Mouse (Mus musculus): ENCODE measurements around the gene Gm3893.
"Not testable (repeated sequence)": the region's sequence is repeated elsewhere in the genome, so short reads cannot be mapped to it uniquely, and the experiment has no call there.

Gene Gm3893

GRCm38 (mm10) chr4:42090907-42091306, at the start of gene Gm3893:
Gm3893 (plus strand) TSS chr4:42091207.
- DNase-seq: not testable (repeated sequence)

- not testable (repeated sequence) for DNase-seq
Measured at GRCm38 (mm10) chr4:42114517-42114916, 23.5 kb downstream of the Gm3893 start, which contains the start of gene Gm13304. Gm13304 (plus strand) TSS chr4:42114817.

Measured in cerebellum, postnatal 10 days (tissue).